Mouse (Mus musculus) heart, embryonic 10.5 days (tissue): ENCODE results near the gene Gm10188. TPM values are rescaled to one million over a fixed set of nuclear protein-coding genes. Genes with fewer than 3 reads are reported as not detected.

ENCODE experiments used
- DNase-seq: peaks from one replicate; pipeline ENCODE4 v3.0.0-alpha.2; 2017; ENCODE audit warnings: low spot score
- H3K27ac ChIP-seq: fragments of 300-500 bp; sonication (generic); 2 replicates; pipeline ENCODE4 v1.5.1; 2016; ENCODE audit warnings: mild to moderate bottlenecking
- H3K27me3 ChIP-seq: fragments of 300-500 bp; sonication (generic); 2 replicates; pipeline ENCODE4 v1.6.1; 2016; ENCODE audit warnings: mild to moderate bottlenecking; ENCODE audit not compliant: poor library complexity, insufficient read depth, severe bottlenecking
- H3K36me3 ChIP-seq: fragments of 300-500 bp; sonication (generic); 2 replicates; pipeline ENCODE4 v1.6.1; 2016; ENCODE audit warnings: mild to moderate bottlenecking, moderate library complexity
- H3K4me1 ChIP-seq: fragments of 300-500 bp; sonication (generic); 2 replicates; pipeline ENCODE4 v1.6.1; 2016; ENCODE audit warnings: mild to moderate bottlenecking
- H3K4me3 ChIP-seq: fragments of 300-500 bp; sonication (generic); 2 replicates; pipeline ENCODE4 v1.5.1; 2016; ENCODE audit warnings: mild to moderate bottlenecking, moderate library complexity
- H3K9me3 ChIP-seq: fragments of 300-500 bp; sonication (generic); 2 replicates; pipeline ENCODE4 v1.6.1; 2016; ENCODE audit warnings: mild to moderate bottlenecking, moderate library complexity
- WGBS: fragments of 180-500 bp; shearing (Covaris S2); methylation state at CpG from one replicate; pipeline ENCODE4 v1.1.7; 2016; 5-methylcytosine and 5-hydroxymethylcytosine counted together
- polyA plus RNA-seq: library from polyadenylated mRNA; unstranded; fragments of >200 nt; fragmentation: Nextera tagmentation; extraction: Ambion mirVana; gene quantifications from 2 replicates; pipeline ENCODE4 v1.2.1, GENCODE M21; 2016

The Gm10188 gene
- polyA plus RNA-seq, 1 experiment from 2014 or later, result not detected

DNA sequence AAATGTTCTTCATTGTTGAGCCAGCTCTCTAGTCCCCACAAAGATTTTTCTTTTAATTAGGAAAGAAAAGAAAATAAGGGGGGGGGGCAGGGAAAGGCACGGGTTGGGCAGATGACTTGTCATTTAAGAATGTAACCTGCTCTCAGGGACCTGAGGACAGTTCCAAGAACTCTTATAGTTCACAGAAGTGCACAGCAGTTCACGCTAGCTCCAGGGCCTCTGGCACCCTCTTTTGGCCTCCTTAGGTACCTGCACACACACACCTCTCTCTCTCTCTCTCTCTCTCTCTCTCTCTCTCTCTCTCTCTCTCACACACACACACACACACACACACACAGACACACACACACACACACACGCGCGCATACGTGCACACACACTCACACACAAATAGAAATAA lies 24.9 kb upstream of the Gm10188 start:
- Histone ChIP-seq H3K4me1 (no peaks in the 10 kb centered on the region), H3K4me3 (no peak overlapping the region), H3K27ac (no peak overlapping the region), H3K36me3 (no peaks in the 10 kb centered on the region), H3K9me3 (no peaks in the 10 kb centered on the region), H3K27me3 (no peaks in the 10 kb centered on the region)
- no peak for DNase-seq
- WGBS, result 82% methylated on average over 6 of the region's 6 CpGs

- Histone ChIP-seq H3K4me3 (no peak overlapping the region), H3K27me3 (peaks cover 6% of the 10 kb centered on the region; the same call in 1 of the 2 replicates), H3K9me3 (no peaks in the 10 kb centered on the region), H3K36me3 (no peaks in the 10 kb centered on the region), H3K27ac (no peak overlapping the region), H3K4me1 (peaks cover 11% of the 10 kb centered on the region; the same call in 1 of the 2 replicates)
- 88% methylated on average over 4 of the region's 4 CpGs for WGBS
- DNase-seq, result peak; percentile 17
Observed at GRCm38 (mm10) chr1:132246641-132247040, 17.1 kb upstream of the Gm10188 start.

DNA sequence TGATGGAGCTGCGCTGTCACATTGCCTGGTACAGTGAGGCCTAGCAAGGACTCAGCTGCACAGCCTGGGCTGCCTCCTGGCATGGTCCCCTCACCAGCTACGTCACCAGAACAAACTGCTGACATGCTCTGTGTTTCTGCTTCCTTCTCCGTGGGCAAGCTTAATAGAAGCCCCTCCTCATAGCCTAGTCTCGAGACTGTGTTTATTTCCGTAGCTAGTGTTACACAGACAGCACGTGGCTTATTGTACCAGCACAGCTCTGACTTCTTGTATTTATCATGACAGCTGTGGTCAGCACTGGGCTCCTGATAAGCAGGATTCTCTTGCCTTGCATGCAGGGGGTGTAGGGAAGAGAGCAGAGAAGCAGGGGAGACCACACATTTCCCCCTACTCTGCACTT lies 16.6 kb upstream of the Gm10188 start:
- H3K4me3 ChIP-seq, result no peak overlapping the region
- peak; percentile 66 for DNase-seq
- H3K4me1 ChIP-seq, result peaks cover 11% of the 10 kb centered on the region; the same call in 1 of the 2 replicates
- no peaks in the 10 kb centered on the region for H3K9me3 ChIP-seq
- H3K36me3 ChIP-seq, result no peaks in the 10 kb centered on the region
- WGBS, result 30% methylated on average over 6 of the region's 6 CpGs
- H3K27me3 ChIP-seq, result peaks cover 6% of the 10 kb centered on the region; the same call in 1 of the 2 replicates
- no peak overlapping the region for H3K27ac ChIP-seq

GRCm38 (mm10) chr1:132245010-132245409 lies 15.4 kb upstream of the Gm10188 start:
- Histone ChIP-seq H3K27ac (no peak overlapping the region), H3K9me3 (no peaks in the 10 kb centered on the region), H3K4me1 (peaks cover 11% of the 10 kb centered on the region; the same call in 1 of the 2 replicates), H3K27me3 (peaks cover 6% of the 10 kb centered on the region; the same call in 1 of the 2 replicates), H3K36me3 (no peaks in the 10 kb centered on the region), H3K4me3 (no peak overlapping the region)
- DNase-seq, result no peak
- WGBS, result 61% methylated on average over 5 of the region's 5 CpGs

- no peaks in the 10 kb centered on the region for H3K9me3 ChIP-seq
- 23% methylated on average over 6 of the region's 6 CpGs for WGBS
- DNase-seq, result no peak
- H3K36me3 ChIP-seq, result no peaks in the 10 kb centered on the region
- H3K4me3 ChIP-seq, result no peak overlapping the region
- no peak overlapping the region for H3K27ac ChIP-seq
- no peaks in the 10 kb centered on the region for H3K4me1 ChIP-seq
- H3K27me3 ChIP-seq, result peaks cover 40% of the 10 kb centered on the region
Observed at GRCm38 (mm10) chr1:132237585-132238159, 8.1 kb upstream of the Gm10188 start.

DNA sequence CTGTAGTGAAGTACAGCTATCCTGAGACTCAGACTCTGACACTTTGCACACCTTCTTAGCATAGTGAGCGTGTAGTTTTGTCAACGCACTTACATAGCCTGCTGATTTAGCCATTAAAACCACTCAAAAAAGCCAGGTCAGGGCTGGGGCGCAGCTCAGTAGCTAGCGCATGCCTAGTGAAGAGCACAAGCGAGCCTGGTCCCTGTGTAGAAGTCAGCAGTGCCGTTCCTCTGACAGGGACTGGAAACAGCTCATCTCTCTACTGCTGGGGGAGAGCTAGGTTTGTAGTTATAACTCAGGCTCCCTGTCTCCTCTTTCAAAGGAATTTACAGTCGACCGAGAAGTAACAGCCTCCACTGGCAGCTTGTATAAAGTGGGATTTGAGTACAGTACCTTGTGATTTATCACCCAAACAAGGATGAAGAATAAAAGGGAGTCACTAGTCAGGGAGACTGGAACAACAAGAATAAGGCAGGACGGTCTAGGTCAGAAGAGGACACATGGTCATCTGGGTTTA lies 5.2 kb upstream of the Gm10188 start:
- no peak overlapping the region for H3K4me3 ChIP-seq
- peaks cover 54% of the 10 kb centered on the region; the same call in 1 of the 2 replicates for H3K27me3 ChIP-seq
- no peak overlapping the region for H3K27ac ChIP-seq
- no peak for DNase-seq
- no peaks in the 10 kb centered on the region for H3K36me3 ChIP-seq
- 66% methylated on average over 9 of the region's 9 CpGs for WGBS
- no peaks in the 10 kb centered on the region for H3K4me1 ChIP-seq
- no peaks in the 10 kb centered on the region for H3K9me3 ChIP-seq

DNA sequence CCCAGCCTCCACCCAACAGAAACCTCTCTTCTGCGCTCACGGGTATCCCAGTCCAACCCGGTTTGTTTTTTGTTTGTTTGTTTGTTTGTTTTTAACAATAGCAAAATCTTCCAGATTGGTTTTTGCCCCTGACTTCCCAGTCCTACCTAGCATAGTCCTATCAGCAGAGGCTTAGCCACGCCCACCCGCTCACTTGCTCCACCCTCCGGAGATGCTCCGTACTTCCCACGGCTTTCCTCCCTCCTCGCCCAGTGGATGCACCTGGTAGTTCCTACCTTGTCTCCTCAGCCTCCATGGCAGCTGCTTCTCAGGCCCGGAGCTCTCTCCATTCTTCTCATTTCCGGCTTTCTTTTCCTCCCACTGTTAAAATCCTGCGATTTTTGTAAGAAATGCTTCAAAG lies 4.0 kb upstream of the Gm10188 start:
- H3K4me3 ChIP-seq, result no peak overlapping the region
- 15% methylated on average over 12 of the region's 12 CpGs for WGBS
- peaks cover 49% of the 10 kb centered on the region; the same call in 1 of the 2 replicates for H3K27me3 ChIP-seq
- no peaks in the 10 kb centered on the region for H3K36me3 ChIP-seq
- H3K9me3 ChIP-seq, result no peaks in the 10 kb centered on the region
- H3K4me1 ChIP-seq, result no peaks in the 10 kb centered on the region
- H3K27ac ChIP-seq, result no peak overlapping the region
- no peak for DNase-seq

GRCm38 (mm10) chr1:132231470-132232274 lies 2.1 kb upstream of the Gm10188 start:
- 38% methylated on average over 7 of the region's 7 CpGs for WGBS
- H3K4me3 ChIP-seq, result no peak overlapping the region
- H3K27ac ChIP-seq, result no peak overlapping the region
- peaks cover 46% of the 10 kb centered on the region; the same call in 1 of the 2 replicates for H3K27me3 ChIP-seq
- no peaks in the 10 kb centered on the region for H3K4me1 ChIP-seq
- DNase-seq, result peak; percentile 75
- H3K36me3 ChIP-seq, result no peaks in the 10 kb centered on the region
- H3K9me3 ChIP-seq, result no peaks in the 10 kb centered on the region

DNA sequence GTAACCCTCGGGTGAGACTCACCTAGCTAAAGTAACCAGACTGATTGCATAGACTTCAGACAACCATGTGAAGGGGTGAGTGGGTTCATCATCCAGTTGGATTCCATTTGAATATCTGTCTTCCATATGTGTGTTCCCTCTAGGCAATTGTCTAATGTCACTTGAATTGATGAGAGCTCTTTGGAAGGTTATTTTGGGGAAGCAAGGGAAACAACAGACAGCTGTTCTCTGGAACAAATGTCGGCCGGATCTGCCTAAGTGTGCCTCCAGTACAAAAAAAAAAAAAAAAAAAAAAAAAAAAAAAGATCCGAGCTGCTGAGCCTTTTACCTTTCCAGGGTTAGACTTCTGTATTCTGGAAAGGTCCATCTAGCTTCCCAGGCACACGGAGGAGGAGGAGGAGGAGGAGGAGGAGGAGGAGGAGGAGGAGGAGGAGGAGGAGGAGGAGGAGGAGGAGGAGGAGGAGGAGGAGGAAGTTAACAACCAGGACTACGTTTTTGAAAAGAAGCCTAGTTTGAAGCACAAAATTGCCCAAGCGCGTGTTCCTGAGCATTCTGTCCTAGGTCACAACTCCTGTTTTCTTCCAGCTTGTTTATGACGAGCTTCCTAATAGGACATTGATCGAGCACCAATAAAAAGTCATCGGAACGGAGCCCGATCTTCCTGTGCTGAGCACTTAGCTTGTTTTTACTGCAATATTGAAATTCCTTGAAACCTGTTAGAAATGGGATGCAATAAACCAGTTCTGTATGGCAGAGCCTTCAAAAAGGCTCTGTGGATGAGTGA lies 3.1 kb downstream of the Gm10188 start:
- Histone ChIP-seq H3K9me3 (no peaks in the 10 kb centered on the region), H3K36me3 (no peaks in the 10 kb centered on the region), H3K27me3 (peaks cover 21% of the 10 kb centered on the region), H3K27ac (no peak overlapping the region), H3K4me1 (no peaks in the 10 kb centered on the region), H3K4me3 (no peak overlapping the region)
- WGBS, result 78% methylated on average over 11 of the region's 13 CpGs
- DNase-seq, result no peak

GRCm38 (mm10) chr1:132222166-132222565 lies 7.4 kb downstream of the Gm10188 start:
- Histone ChIP-seq H3K9me3 (no peaks in the 10 kb centered on the region), H3K36me3 (no peaks in the 10 kb centered on the region), H3K27me3 (peaks cover 29% of the 10 kb centered on the region), H3K4me1 (0 out of 2 replicates have a peak, but pooled peaks cover 10% of the 10 kb centered on the region), H3K4me3 (no peak overlapping the region), H3K27ac (no peak overlapping the region)
- no peak for DNase-seq
- 43% methylated on average over 6 of the region's 6 CpGs for WGBS

DNA sequence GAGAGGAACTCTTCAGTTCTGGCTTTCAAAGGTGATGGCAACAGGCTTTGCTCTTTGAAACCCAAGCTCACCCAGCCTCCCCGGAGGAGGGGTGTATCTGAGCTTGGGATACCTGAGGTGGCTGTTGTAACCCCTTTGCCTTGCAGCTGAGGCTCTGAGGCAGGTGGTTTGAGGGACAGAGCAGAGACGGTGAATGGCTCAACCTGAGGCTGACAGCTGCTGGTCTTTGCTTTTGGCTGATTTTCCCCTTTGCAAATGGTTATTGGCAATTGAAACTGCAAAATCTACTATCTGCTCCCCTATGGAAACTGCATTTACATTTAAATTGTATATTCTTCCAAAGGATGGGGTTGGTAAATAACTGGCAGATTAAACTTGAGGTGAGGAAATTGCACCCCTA lies 7.9 kb downstream of the Gm10188 start:
- Histone ChIP-seq H3K27ac (no peak overlapping the region), H3K36me3 (no peaks in the 10 kb centered on the region), H3K9me3 (no peaks in the 10 kb centered on the region), H3K4me3 (no peak overlapping the region), H3K27me3 (peaks cover 35% of the 10 kb centered on the region), H3K4me1 (0 out of 2 replicates have a peak, but pooled peaks cover 10% of the 10 kb centered on the region)
- DNase-seq, result no peak
- 26% methylated on average over 2 of the region's 2 CpGs for WGBS

DNA sequence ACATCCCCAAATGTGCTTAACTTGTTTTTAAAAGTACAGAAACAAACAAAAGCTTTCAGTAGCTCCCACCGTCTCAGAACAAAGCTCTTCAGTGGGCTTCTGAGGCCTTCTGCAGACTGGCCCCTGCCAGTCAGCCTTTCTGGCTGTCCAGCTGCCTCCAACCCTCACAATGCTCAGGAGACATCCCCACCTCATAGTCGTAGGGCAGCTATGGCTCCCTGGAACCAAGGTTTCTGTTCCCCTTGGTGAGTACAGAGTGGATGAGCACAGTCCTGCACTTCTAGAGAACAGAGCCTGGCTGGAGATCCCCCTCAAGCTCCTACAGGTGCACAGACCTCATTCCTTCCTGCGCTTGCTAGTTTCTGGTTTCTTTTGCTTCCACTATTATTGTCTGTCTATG lies 13.3 kb downstream of the Gm10188 start:
- Histone ChIP-seq H3K4me3 (no peak overlapping the region), H3K9me3 (no peaks in the 10 kb centered on the region), H3K4me1 (peaks cover 30% of the 10 kb centered on the region), H3K36me3 (no peaks in the 10 kb centered on the region), H3K27me3 (peaks cover 42% of the 10 kb centered on the region), H3K27ac (no peak overlapping the region)
- DNase-seq, result no peak
- 46% methylated on average over 3 of the region's 3 CpGs for WGBS
